Mouse (Mus musculus) urinary bladder, postnatal 4 days (tissue): Measurements from ENCODE around the gene Ube2e2.
"Not testable (repeated sequence)": the region's sequence is repeated elsewhere in the genome, so short reads cannot be mapped to it uniquely, and the experiment has no call there.

Experiments used
- DNase-seq, 2 experiments: peaks; one replicate each; pipeline ENCODE4 v3.0.0; 2021 to 2022; ENCODE audit warnings: low spot score in 2 of 2

The Ube2e2 gene

DNA sequence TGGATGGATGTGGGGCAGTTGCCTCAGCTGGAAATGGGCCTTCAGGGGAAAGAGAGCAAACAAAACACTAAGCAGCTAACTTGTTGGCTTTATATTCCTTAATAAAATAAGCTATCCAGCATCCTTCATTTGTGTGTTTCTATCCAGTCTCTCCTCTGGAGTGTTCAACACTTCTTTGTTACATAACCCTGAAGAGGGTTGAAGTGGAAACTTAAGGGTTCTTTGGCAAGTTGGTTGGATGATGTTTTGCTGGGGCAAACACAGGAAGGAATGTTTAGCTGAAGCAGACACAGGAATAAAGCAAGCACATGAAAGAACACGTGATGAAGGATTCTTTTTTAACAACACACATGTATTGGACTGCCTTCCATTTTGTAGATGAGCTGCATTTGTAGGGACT, 256.3 kb downstream of the Ube2e2 start:
- DNase-seq, result no peak

GRCm38 (mm10) chr14:18628170-18628569, 265.9 kb downstream of the Ube2e2 start:
- no peak for DNase-seq

GRCm38 (mm10) chr14:18618603-18619002, 275.5 kb downstream of the Ube2e2 start:
- no peak for DNase-seq

DNA sequence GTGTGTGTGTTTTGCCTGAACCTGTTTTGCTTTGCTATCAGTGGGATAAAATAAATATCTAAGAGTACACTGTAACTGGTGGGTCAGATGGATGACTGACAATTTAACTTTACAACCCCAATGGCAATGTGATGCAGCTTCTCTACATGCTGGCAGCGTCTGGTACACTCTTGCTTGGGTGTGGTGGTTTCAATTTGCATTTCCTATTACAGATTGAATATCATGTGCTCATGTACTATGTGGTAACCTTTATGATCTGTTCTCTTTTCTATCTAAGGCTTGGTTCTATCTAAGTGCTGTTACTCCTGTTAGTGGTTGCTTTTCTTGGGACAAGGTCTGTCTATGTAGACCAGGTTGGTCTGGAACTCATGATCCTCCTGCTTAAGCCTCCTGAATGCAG, 292.1 kb downstream of the Ube2e2 start:
- no peak for DNase-seq

- no peak for DNase-seq
Observed at GRCm38 (mm10) chr14:18586239-18587034, 307.6 kb downstream of the Ube2e2 start.

- no peak for DNase-seq
Observed at GRCm38 (mm10) chr14:18581735-18582134, 312.3 kb downstream of the Ube2e2 start.

- no peak for DNase-seq
Observed at GRCm38 (mm10) chr14:18574756-18575155, 319.3 kb downstream of the Ube2e2 start.

- no peak for DNase-seq
Observed at GRCm38 (mm10) chr14:18574130-18574721, 319.8 kb downstream of the Ube2e2 start.

GRCm38 (mm10) chr14:18573286-18573956, 320.6 kb downstream of the Ube2e2 start:
- DNase-seq, result no peak

DNA sequence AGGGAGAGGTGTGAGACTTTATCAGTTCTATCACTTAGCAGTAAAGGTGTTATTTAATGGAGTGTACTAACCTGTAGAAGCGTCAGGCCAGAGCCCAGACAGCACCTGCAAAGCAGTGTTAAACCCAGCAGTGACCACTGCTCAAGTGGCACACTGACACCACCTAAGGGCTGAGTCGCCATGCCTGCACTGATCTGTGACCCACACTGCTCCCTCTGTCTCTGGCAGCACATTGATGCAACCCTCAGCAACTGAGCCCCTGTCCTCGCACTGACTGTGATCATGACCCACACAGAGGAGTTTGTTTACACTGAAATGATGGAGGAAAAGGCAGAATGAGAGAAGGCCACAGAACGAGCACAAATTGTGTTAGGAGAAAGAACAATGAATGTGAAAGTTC, 321.2 kb downstream of the Ube2e2 start:
- DNase-seq, result no peak

GRCm38 (mm10) chr14:18569615-18570014, 324.5 kb downstream of the Ube2e2 start:
- no peak for DNase-seq

GRCm38 (mm10) chr14:18564999-18565398, 329.1 kb downstream of the Ube2e2 start:
- peak in 1 of 2 experiments; percentile 40 for DNase-seq

DNA sequence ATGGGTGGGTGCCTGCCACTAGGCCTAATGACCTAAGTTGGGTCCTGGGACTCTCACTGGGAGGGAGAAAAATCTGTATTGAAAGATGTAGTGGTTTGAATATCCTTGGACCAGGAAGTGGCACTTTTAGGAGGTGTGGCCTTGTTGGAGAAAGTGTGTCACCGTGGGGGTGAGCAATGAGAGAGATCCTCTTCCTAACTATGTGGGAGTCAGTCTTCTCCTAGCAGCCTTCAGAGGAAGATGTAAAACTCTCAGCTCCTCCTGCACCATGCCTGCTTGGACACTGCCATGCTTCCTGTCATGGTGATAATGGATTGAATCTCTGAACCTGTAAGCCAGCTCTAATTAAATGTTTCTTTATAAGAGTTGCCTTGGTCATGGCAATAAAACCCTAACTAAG, 338.8 kb downstream of the Ube2e2 start:
- DNase-seq, result no peak

DNA sequence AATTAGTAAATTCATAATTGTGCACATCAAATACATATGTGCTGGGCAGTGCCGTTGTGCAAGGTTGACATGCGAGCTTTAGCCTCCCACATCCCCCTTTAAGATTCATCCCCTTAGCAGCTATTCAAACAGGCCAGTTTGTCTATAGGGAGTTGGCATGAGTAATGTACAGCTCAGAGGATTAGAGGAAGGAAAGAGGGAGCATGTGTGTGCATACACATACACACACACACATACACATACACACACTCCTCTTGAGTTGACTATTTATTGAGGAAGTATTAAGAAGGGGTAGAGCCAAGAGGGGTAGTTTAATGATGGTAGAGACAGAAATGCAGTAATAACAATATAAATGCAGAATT, 339.5 kb downstream of the Ube2e2 start:
- no peak for DNase-seq

GRCm38 (mm10) chr14:18553987-18554626, 340.0 kb downstream of the Ube2e2 start:
- DNase-seq, result no peak

- DNase-seq, result no peak
Observed at GRCm38 (mm10) chr14:18547541-18547940, 346.5 kb downstream of the Ube2e2 start.

- DNase-seq, result not testable (repeated sequence)
Observed at GRCm38 (mm10) chr14:18539092-18539491, 355.0 kb downstream of the Ube2e2 start.

DNA sequence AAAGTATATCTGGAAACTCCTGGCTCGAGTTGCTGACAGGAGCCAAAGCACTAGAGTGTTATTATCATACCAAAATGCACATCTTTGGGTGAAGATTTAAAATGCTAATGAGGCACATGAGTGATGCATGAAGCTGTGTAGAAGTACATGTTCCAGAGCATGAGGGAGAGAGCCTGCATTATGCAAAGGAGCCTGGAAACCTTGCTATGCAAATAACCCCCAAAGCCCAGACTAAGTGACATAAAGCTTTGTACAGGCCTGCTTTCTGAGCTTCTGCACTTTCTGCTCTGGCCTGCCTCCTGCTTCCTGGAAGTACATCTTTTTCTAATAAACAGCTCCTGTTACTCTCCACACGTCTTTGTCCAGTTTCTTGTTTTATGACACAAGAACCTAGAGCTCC, 363.2 kb downstream of the Ube2e2 start:
- DNase-seq, result no peak

DNA sequence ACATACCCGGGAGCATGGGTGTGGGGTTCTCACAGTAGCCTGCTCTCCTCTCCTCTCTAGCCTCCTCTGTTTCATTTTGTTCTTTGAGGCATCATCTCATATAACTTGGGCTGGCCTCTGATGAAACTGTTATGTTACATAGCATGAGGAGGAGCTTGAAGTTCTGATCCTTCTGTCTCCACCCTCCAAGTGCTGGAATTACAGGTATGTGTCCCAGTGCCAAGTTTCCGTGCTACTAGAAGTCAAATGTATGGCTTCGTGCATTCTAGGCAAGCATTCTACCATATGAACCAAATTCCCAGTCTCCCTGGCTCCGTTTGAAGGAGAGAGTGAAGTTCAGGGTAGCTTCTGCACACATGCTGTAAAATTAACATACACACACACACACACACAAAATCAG, 363.6 kb downstream of the Ube2e2 start:
- DNase-seq, result no peak
